Mouse (Mus musculus) spleen, postnatal 14 days (tissue): Measurements from ENCODE around the gene Lipc.
A peak's percentile ranks its signal among the peaks of the same experiment; 100 is the strongest.

Experiments
- DNase-seq, 2 experiments: peaks; one replicate each; pipeline ENCODE4 v3.0.0; 2021 to 2022; ENCODE audit warnings: low spot score in 2 of 2

The Lipc gene

DNA sequence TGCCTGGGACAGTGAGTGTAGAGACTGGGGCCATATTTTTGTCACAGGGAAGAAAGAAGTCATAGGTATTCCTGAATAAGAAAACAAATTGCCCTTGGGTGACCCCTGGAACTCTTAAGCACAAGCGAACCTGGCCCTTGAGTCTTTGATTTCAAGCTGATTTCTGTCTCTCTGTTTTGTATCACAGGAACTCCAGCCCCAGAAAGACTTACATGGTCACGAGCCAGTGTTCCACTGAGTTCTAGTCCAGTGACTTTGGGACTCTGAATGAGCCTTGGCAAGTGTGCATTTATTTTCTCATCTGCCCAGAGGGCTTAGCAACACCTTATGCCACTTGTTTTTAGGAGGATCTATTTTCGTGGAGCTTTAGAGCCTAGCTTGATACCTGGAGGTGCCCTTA lies 5.7 kb upstream of the Lipc start:
- DNase-seq, result no peak

DNA sequence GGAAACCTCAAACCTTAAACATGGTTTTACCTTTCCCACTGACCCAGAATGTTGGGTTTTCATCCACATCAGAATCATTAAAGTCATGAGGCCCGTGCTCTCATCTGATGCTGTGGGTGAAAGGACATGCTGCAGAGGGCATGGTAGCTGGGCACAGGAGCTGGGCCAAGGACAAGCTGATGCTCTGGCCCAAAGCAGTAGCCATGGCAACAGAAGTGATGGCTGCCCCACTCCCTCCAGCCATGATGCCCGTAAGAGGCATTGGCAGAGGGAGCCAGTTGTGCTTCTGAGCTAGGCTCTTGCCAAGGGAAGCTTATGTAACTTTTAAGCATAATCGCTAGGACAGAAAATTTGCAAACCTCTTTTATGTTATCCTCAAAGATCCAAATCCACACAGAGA lies 2.2 kb upstream of the Lipc start:
- no peak for DNase-seq

DNA sequence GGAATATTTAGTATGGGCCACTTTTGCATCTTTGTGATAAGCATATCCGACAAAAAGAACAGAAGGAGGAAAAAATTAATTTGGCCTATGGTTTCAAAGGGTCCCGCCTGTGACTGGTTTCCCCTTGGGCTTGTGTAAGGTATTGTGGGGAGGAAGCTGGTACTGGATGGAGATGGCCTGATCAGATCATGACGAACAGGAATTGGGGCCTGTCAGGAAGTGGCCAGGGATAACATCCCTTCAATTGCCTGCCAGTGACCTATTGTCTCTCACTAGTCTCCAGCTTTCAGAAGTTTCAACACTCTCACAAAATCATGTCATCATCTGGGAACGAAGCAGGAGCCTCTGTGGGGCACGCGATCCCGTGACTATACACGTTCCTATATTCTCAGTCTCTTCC lies 2.7 kb downstream of the Lipc start:
- no peak for DNase-seq

DNA sequence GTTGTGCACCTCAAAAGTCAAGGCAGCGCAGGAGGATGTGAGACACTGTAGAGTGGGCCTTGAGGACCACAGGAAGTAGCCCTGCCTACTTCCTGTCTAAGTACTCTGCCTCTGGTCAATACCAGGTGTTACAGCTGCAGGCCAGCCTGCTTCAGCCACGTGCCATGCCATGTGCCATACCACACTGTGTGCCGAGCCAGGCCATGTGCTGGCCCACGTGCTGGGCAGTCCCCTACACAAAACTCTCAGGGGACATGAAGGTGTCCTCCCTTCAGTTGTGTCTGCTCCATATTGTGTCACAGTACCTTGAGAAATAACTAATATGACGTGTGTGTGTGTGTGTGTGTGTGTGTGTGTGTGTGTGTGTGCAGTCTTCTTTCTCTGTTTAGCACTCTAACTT lies 4.7 kb downstream of the Lipc start:
- no peak for DNase-seq

DNA sequence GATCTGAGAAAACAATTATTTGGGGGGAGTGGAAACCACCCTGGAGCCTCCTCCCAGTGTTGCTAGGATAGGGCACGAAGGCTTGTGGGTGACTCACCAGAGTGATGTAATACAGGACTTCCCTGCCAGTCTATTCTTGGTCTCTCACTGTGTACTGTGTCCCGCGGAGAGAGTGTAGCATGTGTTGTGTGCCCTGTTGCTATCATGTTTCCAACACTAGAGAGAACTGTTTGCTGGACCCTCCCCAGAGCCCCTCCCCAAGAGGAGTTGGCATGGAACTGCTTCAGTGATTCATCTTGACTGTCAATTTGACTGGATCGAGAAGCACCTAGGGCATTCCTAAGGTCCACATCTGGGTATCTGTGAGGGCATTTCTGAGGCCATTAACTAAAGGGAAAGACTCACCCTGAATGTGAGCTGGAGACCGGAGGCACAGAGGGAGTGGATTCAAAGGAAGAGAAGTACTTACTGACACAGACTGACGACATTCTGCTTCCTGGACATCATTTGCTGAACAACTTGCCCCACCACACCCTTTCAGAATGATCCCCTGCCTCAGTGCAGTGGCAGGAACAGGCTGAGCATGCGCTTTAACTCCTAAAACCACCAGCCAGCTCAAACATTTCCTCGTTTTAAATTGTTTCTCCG lies 9.2 kb downstream of the Lipc start:
- DNase-seq, result no peak

DNA sequence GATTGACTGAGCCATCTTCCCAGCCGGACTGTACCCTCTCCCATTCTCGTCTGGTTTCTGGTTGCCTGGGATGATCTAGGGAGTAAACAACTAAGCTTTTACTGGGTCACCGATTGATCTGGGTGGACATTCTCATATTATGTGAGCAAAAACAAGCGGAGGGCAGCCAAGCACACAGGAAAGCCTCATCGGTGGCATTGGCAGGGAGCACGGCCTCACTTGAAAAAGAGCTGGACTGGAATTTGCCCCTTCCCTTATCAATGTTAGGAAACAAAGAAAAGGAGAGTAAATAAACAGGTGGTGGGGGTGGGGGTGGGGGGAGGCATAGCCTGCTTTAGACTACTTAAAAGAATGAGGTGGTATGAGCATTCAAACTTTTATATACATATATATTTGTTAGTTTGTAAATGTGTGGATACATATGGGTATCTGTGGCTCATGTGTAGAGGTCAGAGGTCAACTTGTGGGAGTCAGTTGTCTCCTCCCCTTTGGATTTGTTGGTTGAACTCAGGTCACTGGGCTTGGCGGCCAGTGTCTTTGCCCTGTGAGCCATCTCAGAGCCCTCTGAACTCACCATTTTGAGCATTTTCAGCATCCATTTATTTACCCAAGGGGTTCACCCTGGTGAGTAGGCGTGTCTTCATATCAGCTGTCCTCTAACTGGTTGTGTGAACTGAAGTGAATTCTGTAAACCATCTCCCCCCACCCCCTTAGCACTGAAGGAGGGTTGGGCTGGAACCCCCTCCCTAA lies 12.1 kb downstream of the Lipc start:
- no peak for DNase-seq

DNA sequence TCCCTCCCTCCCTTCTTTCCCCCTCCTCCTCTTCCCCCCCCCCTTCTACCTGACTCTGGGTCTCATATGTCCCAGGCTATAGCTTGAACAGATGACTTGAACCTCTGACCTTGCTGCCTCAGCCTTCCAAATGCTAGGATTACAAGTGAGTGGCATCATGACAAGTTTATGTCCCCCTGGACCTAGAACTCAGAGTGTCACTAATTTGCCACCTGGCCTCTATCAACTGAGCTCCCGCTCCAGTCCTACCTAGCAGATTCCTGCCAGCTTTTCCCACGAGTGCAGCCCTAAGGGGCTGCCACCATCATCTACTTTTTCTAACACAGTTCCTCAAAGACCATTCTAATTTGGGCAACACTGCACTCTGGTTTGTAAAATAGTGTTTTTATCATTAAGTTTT lies 13.2 kb downstream of the Lipc start:
- no peak for DNase-seq

DNA sequence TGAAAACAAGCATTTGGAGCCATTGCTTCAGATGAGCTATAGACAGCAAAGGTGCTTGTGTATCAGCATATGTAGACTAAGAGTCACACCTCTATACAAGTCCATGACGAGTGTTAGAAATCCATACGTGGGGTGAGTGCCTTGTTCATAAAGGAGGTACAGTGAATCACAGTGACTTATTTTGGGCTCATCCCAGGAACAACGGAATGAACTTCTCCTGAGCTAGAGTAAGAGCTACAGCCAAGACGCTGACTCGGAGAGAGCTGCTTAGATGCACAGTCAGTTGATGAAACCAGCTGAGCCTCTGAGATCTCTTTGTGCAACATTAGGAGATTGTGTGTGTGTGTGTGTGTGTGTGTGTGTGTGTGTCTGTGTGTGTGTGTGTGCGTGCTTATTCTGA lies 13.9 kb downstream of the Lipc start:
- DNase-seq, result no peak

DNA sequence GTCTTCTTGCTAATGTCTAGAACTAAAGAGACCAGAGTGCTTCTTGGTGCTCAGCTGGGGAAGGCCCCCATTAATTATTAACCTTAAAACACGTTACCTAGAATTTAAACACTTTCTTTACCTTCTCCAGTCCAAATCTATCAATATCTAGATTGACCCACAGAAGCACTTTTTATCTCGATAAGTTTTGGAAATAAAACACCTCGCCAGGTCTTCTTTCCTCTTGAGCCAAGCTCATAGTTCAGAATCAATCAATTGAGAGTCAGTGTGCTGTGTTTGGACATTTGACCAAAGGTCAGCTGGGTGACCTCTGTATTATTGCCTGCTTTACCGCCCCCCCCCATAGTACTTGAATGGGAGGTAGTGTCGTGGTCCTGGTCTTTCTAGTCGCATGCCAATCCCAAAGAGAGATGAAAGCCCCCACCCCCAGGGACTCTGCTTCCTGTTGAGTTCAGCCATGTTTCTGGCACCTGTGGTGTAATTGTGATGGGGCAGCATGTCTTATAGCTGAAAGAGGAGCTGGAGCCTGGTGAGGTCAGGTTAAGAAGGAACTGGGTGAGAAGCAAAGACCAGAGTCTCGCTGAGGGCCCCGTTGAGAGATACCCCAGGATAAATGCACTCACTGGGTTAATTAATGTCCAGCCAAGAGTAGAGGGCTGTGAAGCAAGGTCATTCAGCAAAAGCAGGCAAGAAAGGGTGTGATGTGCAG lies 17.3 kb downstream of the Lipc start:
- DNase-seq, result no peak

DNA sequence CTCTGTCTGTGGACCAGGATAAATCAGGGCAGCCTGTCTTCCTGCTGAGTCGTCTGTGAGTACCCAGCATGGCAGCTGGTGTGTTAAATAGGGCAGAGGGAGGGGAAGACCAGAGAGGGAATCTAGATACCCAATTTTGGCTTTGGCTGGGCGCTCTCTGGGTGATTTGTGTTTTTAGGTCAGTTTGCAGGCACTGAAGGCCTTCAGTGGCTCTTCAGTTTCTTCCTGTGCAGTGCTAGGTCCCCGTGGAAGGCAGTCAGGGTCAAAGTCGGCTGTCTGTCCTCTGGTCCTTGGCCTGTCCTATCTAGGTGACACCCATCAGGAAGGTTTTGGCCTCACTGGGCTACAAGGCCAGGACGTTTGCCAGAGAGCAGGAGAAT lies 21.4 kb downstream of the Lipc start:
- no peak for DNase-seq

DNA sequence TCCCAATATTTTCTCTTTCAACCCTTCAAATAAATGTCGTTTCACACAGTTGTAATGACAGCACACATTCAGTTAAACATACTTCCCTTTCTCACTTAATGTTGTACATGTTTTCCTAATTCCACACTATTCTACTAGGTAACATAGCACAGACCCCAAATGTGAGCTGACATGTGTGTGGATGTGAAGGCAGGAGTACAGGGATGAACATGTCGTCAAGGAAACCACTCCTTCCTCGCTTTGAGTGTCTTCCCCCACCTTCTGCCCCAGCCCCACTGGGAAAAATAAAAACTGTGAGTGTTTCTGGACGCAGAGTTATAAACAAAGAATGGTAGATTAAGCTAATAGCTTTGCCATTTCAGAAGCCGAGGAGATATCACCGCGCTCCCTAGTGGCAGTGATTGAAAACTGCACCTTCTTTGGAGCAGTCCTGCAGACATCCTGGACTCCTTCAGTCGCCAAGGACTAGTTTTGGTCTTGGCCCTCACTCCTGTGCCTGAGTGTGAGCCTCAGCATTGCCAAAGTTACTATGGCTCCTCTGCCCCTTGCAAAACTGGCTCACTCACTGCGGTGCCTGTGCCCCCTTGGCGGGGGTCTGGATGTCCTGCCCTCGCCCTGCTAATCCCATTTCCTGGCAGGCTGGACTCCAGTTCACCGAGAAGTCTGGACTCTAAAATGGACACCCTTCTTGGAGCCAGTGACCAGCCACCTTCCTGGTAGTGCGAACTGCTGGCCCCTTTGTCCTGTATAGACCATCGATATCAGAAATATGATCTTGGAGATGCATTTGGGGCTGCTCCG lies 22.0 kb downstream of the Lipc start:
- DNase-seq, result peak; percentile 49 to 62

DNA sequence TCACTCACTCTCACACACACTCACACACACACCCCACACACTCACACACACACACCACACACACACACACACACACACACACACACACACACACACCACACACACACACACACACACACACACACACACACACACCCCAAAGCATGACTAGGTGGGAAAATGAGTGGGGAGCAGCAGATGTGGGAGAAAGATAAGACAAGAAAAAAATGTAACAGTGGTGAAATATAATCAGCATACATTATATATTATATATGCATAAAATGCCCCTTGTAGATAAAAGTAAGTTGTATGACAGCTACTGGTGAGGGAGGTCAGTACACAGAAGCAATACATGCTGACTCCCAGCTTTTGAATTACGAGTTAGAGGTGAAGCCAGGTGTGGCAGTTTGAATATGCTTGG lies 23.6 kb downstream of the Lipc start:
- no peak for DNase-seq

DNA sequence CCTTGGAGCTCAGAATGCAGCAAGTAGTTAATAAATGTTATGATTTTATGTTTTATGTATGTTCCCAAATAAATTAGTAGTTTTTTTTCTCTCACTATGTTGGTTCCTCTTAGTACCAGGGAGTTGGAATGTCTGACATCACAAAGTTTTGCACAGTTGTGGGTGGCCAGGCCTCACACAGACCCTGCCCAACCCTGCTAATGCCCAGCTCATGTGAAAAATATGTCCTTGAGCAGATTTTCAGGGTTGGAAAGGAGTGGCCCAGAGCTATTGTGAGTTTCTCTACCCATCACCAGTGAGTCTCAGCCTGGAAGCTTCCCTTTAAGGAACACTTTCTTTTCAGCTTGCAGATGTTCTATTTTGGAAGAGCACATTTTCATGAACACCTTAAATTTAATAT lies 24.3 kb downstream of the Lipc start:
- DNase-seq, result no peak

DNA sequence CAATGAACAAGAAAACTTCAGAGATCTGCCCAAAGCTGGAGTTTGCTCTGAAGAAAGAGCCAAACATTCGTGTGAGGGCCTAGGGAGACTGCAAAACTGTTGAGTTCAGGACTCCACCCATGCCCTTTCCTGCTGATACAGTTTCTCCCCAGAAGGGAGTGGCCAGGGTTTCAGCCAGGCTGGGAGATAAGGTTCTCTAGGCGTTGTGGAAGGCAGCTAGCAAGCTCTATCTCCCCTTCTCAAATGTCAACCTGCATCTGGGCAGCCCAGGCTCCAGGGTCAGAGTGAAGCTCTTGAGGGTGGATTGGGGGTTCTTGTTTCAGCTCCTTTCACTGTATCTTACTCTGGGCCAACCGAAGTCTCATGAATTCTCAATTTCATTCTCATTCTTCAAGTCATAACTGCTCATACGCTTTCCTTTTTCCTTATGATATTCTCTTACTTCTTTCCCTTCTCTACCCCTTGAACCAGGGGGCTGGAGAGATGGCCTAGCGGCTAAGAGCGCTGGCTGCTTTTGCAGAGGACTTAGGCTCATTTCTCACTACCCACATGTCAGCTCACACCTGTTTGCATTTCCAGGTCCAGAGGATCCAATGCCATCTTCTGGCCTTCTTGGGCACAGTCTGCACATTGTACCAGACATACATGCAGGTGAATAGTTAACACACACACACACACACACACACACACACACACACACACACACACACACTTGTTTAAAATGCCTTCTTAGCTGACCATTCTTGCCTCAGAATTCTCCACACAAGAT lies 25.0 kb downstream of the Lipc start:
- DNase-seq, result peak; percentile 55 to 57

DNA sequence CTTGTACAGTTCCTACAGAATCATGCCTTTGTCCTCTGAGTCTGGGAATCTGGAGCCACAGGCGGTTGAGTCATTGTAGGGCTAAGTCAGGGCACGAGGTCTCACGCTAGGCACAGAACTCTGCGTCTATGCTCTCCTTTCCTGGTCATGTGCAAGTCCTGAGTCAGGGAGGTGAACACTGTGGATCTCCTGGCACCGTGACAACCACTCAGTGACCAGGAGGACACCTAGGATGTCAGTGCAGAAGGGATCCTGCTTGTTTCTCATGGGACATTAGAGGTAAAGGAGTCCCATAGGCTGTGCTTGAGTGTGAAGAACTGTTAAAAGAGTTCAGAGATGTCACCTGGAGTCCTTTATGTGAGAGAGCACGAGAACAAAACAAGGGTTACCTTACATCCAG lies 26.8 kb downstream of the Lipc start:
- DNase-seq, result no peak

DNA sequence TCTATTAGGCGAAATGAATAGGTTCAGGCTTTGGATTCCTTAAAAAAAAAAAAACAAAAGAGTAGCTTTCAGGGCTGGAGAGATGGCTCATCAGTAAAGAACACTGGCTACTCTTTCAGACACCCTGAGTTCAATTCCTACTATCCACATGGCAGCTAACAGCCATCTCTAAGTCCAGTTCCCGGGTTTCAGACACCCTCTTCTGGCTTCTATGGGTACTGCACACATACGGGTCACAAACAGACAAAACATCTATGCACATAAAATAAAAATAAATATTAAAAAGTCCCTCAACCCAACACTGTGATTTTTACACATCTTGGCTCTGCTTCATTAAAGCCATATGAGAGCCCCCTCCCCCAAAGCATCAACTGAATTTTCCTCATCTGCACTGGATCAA lies 27.3 kb downstream of the Lipc start:
- DNase-seq, result no peak

DNA sequence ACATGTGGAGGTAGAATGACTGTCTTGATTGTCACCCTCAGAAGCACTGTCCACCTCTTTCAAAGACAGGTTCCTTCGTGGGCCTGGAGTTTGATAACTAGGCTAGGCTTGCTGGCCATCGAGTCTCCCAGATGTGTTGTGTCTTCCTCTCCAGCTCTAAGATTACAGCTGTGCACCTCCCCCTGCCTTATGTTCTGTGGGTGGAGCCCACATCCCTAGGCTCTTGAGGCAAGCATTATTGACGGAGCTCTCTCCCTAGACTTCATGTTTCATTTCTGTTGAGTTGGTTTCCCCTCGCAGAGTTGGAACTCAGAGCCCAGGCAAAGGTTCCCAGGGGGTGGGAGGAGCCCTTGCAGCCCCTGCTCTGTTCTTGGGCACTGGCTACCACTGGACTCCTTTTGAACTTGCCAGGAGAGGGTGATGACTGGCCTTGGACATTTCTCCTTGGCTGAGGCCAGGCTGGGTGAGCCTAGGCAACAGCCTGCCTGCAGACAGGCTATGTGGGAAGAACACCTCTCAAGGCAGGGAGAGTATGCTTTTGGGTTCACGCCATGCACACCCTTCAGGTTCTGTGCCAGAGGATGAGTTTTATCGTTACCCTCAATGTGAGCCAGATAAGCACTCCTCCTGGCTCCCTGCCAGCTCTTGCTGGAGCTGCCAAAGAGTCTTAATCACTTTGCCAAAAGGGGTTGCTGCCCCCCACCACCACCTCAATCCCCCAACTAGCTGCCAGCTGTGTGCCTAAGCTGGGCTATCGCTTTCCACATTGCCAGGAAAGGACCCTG lies 30.1 kb downstream of the Lipc start:
- DNase-seq, result peak; percentile 74 to 76

DNA sequence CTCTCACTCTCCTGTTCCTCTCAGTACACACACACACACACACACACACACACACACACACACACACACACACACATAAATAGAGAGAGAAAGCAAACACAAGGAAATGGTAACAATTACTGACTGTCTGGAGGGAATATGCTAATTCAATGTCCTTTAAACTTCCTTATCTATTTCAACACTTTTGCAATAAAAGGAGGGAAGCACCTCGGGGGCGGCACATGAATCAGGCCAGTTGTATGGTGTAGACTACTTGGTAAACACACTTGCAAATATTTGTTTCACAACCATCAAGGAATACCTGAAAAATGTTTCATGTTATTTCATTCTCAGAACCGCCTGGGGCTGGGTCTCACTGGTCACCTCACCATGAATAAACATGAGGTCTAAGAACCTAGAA lies 30.9 kb downstream of the Lipc start:
- DNase-seq, result no peak

DNA sequence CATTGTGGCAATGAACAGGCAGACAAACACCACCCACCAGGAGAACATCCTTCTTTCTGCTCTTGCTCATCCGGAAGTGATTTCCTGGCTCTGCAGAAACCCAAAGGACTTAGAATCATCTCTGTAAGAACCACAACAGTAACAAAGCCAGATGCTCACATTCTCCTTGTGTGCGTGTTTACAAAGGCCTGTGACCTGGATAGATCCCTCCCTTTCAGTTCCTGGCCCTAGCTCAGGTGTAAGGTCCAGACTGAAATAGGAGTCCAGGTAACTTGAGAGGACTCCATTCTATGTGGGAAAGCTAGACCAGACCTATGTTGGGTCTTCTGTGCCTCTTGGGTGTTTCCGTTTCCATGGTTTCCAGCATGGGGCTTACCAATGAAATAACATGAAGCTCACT lies 32.8 kb downstream of the Lipc start:
- DNase-seq, result no peak

DNA sequence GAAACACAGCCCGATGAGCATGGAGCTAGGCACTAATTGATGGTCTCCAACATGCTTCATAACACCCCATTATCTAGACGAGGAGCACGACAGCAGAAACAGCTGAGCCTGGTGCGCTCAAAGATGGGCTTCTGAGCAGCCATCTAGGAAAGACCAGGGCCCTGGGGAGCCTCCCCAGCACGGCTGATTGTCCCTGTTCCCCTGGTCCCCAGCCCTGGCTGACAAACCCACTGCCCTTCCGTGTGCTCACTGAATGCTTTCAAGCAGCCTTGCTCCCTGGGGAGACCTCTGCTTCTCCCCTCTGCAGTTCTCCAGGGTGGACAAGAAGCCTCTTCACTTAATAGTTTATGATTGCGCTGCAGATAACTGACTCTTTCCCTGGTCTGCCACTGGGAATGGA lies 35.5 kb downstream of the Lipc start:
- DNase-seq, result no peak

DNA sequence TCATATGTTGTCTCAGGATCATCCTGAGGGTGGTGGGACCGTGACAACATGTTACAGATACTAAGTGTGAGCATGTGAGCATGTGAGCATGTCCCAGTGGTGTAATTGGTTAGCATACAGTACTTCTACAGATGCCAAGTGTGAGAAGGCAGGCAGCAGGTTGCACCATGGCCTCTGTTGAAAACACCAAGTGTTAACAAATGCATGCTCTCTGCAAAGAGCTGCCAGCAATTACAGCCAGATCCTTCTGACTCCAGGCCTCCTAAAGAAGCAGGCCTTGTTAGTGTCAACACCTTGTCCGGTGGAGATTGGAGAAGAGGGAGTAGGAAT lies 36.7 kb downstream of the Lipc start:
- no peak for DNase-seq
